Mouse (Mus musculus) G1E (cell line): Measurements from ENCODE around the gene Atp2b2.

Source experiments
- CTCF ChIP-seq: IDR thresholded peaks from 2 replicates; pipeline ENCODE4 v1.5.1; 2012; ENCODE audit warnings: low read depth, low read length, inconsistent platforms, mixed read lengths
- GATA1 ChIP-seq: IDR thresholded peaks from 2 replicates; pipeline ENCODE4 v1.6.1; 2012; ENCODE audit warnings: borderline replicate concordance, low read length, inconsistent platforms, mixed read lengths
- GATA2 ChIP-seq: IDR thresholded peaks from 2 replicates; pipeline ENCODE4 v1.6.1; 2012; ENCODE audit warnings: low read depth, low read length, inconsistent platforms, borderline replicate concordance
- POLR2AphosphoS5 ChIP-seq: IDR thresholded peaks from 2 replicates; pipeline ENCODE4 v1.6.1; 2012; ENCODE audit warnings: low read depth, low read length, inconsistent platforms; ENCODE audit not compliant: insufficient replicate concordance
- TAL1 ChIP-seq: conservative IDR thresholded peaks from 2 replicates; pipeline ENCODE4 v1.6.1; 2012; ENCODE audit warnings: low read depth, low read length, inconsistent platforms, mixed read lengths

GRCm38 (mm10) chr6:113890023-113890857, 152.2 kb downstream of the Atp2b2 start:
- TF ChIP-seq CTCF (no peak), POLR2AphosphoS5 (no peak), TAL1 (no peak), GATA2 (no peak), GATA1 (no peak)
